Mouse (Mus musculus) G1E (cell line): Measurements from ENCODE around the gene Thsd4. TPM values are rescaled to one million over a fixed set of nuclear protein-coding genes. Genes with fewer than 3 reads are reported as not detected.

Source experiments
- ATAC-seq: 2 replicates; pipeline ENCODE4 v1.8.0; 2016; ENCODE audit warnings: mild to moderate bottlenecking; ENCODE audit not compliant: insufficient number of reproducible peaks, poor library complexity, low FRiP score, severe bottlenecking; ENCODE audit errors: extremely low read depth
- DNase-seq: peaks from one replicate; pipeline ENCODE4 v3.0.0; 2012; ENCODE audit warnings: low spot score
- H3K27me3 ChIP-seq: 2 replicates; pipeline ENCODE4 v1.6.1; 2012; ENCODE audit warnings: mild to moderate bottlenecking, low read length, inconsistent platforms; ENCODE audit not compliant: insufficient read depth
- H3K36me3 ChIP-seq: replicated peaks from 2 replicates; pipeline ENCODE3; 2012; ENCODE audit warnings: mild to moderate bottlenecking, inconsistent platforms
- H3K4me1 ChIP-seq: 2 replicates; pipeline ENCODE4 v1.6.1; 2012; ENCODE audit warnings: low read depth, low read length, inconsistent platforms, mixed read lengths; ENCODE audit not compliant: insufficient read depth
- H3K4me3 ChIP-seq: 2 replicates; pipeline ENCODE4 v1.5.1; 2012; ENCODE audit warnings: low read depth, mild to moderate bottlenecking, inconsistent platforms, low read length, moderate library complexity, mixed read lengths
- H3K9me3 ChIP-seq: replicated peaks from 2 replicates; pipeline ENCODE4 v1.6.1; 2012; ENCODE audit warnings: inconsistent platforms
- CTCF ChIP-seq: IDR thresholded peaks from 2 replicates; pipeline ENCODE4 v1.5.1; 2012; ENCODE audit warnings: low read depth, low read length, inconsistent platforms, mixed read lengths
- GATA1 ChIP-seq: IDR thresholded peaks from 2 replicates; pipeline ENCODE4 v1.6.1; 2012; ENCODE audit warnings: borderline replicate concordance, low read length, inconsistent platforms, mixed read lengths
- GATA2 ChIP-seq: IDR thresholded peaks from 2 replicates; pipeline ENCODE4 v1.6.1; 2012; ENCODE audit warnings: low read depth, low read length, inconsistent platforms, borderline replicate concordance
- POLR2AphosphoS5 ChIP-seq: IDR thresholded peaks from 2 replicates; pipeline ENCODE4 v1.6.1; 2012; ENCODE audit warnings: low read depth, low read length, inconsistent platforms; ENCODE audit not compliant: insufficient replicate concordance
- TAL1 ChIP-seq: conservative IDR thresholded peaks from 2 replicates; pipeline ENCODE4 v1.6.1; 2012; ENCODE audit warnings: low read depth, low read length, inconsistent platforms, mixed read lengths
- polyA plus RNA-seq: library from polyadenylated mRNA; stranded (reverse); fragments of >175 nt; gene quantifications from 2 replicates; pipeline ENCODE4 v1.2.3, GENCODE M21; 2012
- total RNA-seq, 2 experiments: library from RNA; stranded (forward) in 1 of 2; stranded (reverse) in 1 of 2; fragments of 200-1000 nt in 1 of 2; fragments of >200 nt in 1 of 2; fragmentation: Nextera tagmentation in 1 of 2; gene quantifications; 2 replicates each; pipeline ENCODE4 v1.2.3; 2014 to 2017

Thsd4 gene
- total and polyA plus RNA-seq, 3 experiments, result 1.8 to 2.8 (median 2.4) TPM

GRCm38 (mm10) chr9:60082107-60082581, 439.7 kb downstream of the Thsd4 start:
- DNase-seq, result no peak
- no peaks in the 10 kb centered on the region for H3K36me3 ChIP-seq
- H3K9me3 ChIP-seq, result no peaks in the 10 kb centered on the region
- no peaks in the 10 kb centered on the region for H3K4me1 ChIP-seq
- H3K4me3 ChIP-seq, result no peak overlapping the region
- no peaks in the 10 kb centered on the region for H3K27me3 ChIP-seq
- no peak for TF ChIP-seq CTCF
- TF ChIP-seq GATA2, result no peak
- TF ChIP-seq TAL1, result no peak
- TF ChIP-seq POLR2AphosphoS5, result no peak
- TF ChIP-seq GATA1, result no peak
- no peak for ATAC-seq

- Histone ChIP-seq H3K27me3 (no peaks in the 10 kb centered on the region), H3K9me3 (no peaks in the 10 kb centered on the region), H3K4me3 (no peak overlapping the region), H3K4me1 (no peaks in the 10 kb centered on the region), H3K36me3 (no peaks in the 10 kb centered on the region)
- DNase-seq, result no peak
- TF ChIP-seq GATA2 (no peak), CTCF (no peak), TAL1 (no peak), POLR2AphosphoS5 (no peak), GATA1 (no peak)
- no peak for ATAC-seq
Observed at GRCm38 (mm10) chr9:60077761-60078160, 444.1 kb downstream of the Thsd4 start.

GRCm38 (mm10) chr9:60076396-60076795, 445.4 kb downstream of the Thsd4 start:
- H3K4me3 ChIP-seq, result no peak overlapping the region
- H3K9me3 ChIP-seq, result no peaks in the 10 kb centered on the region
- H3K27me3 ChIP-seq, result peaks cover 2% of the 10 kb centered on the region; the same call in 1 of the 2 replicates
- no peak for DNase-seq
- H3K36me3 ChIP-seq, result no peaks in the 10 kb centered on the region
- TF ChIP-seq GATA1 (no peak), POLR2AphosphoS5 (no peak), CTCF (no peak), TAL1 (no peak), GATA2 (no peak)
- H3K4me1 ChIP-seq, result no peaks in the 10 kb centered on the region
- no peak for ATAC-seq

GRCm38 (mm10) chr9:60071620-60072263, 450.1 kb downstream of the Thsd4 start:
- no peak overlapping the region for H3K4me3 ChIP-seq
- no peak for TF ChIP-seq CTCF
- TF ChIP-seq GATA1, result no peak
- TF ChIP-seq TAL1, result no peak
- TF ChIP-seq GATA2, result no peak
- TF ChIP-seq POLR2AphosphoS5, result no peak
- peaks cover 2% of the 10 kb centered on the region; the same call in 1 of the 2 replicates for H3K27me3 ChIP-seq
- ATAC-seq, result no peak
- no peaks in the 10 kb centered on the region for H3K9me3 ChIP-seq
- no peaks in the 10 kb centered on the region for H3K36me3 ChIP-seq
- H3K4me1 ChIP-seq, result no peaks in the 10 kb centered on the region
- no peak for DNase-seq

- no peaks in the 10 kb centered on the region for H3K9me3 ChIP-seq
- no peaks in the 10 kb centered on the region for H3K36me3 ChIP-seq
- TF ChIP-seq GATA1 (no peak), POLR2AphosphoS5 (no peak), TAL1 (no peak), GATA2 (no peak), CTCF (no peak)
- no peak for DNase-seq
- peaks cover under 1% of the 10 kb centered on the region for H3K27me3 ChIP-seq
- no peaks in the 10 kb centered on the region for H3K4me1 ChIP-seq
- no peak for ATAC-seq
- H3K4me3 ChIP-seq, result no peak overlapping the region
Observed at GRCm38 (mm10) chr9:60067241-60067640, 454.6 kb downstream of the Thsd4 start.

GRCm38 (mm10) chr9:60065184-60065583, 456.7 kb downstream of the Thsd4 start:
- TF ChIP-seq CTCF (no peak), GATA2 (no peak), TAL1 (no peak), GATA1 (no peak), POLR2AphosphoS5 (no peak)
- DNase-seq (no peak), ATAC-seq (no peak)
- H3K27me3 ChIP-seq, result no peaks in the 10 kb centered on the region; the same call in 1 of the 2 replicates
- H3K4me3 ChIP-seq, result no peak overlapping the region
- no peaks in the 10 kb centered on the region for H3K36me3 ChIP-seq
- H3K4me1 ChIP-seq, result no peaks in the 10 kb centered on the region
- H3K9me3 ChIP-seq, result no peaks in the 10 kb centered on the region
